Mouse (Mus musculus) naive thymus-derived CD4-positive, alpha-beta T cell, adult 2 months (primary cell): Measurements from ENCODE around the gene Drg2.

ENCODE experiments used
- DNase-seq: peaks from one replicate; pipeline ENCODE4 v3.0.0-alpha.2; 2011; ENCODE audit warnings: low read depth

The Drg2 gene

DNA sequence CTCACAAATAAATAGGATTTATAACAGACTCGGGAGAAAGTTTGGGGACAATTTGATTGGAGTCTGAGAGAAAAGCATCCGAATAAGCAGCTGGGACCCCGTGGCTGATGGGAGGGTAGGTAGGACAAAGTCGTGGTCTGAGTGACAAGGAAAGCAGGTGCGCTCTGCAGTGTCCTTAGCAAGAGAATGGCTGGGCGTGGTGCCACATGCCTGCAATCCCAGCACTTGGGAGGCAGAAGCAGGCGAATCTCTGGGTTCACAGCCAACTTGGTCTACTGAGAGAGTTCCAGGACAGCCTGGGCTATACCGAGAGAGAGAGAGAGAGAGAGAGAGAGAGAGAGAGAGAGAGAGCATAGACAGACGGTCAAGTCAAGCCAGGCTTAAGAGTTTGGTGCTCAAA lies 16.4 kb downstream of the Drg2 start:
- DNase-seq = no peak

DNA sequence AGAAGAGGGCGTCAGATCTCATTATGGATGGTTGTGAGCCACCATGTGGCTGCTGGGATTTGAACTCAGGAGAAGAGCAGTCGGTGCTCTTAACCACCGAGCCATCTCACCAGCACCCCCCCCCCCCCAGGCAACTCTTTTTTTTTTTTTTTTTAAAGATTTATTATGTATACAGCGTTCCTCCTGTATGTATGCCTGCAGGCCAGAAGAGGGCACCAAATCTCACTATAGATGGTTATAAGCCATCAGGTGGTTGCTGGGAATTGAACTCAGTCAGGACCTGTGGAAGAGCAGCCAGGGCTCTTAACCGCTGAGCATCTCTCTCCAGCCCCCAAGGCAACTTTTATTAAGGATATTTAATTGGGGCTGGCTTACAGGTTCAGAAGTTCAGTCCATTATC lies 20.1 kb downstream of the Drg2 start:
- DNase-seq = no peak

DNA sequence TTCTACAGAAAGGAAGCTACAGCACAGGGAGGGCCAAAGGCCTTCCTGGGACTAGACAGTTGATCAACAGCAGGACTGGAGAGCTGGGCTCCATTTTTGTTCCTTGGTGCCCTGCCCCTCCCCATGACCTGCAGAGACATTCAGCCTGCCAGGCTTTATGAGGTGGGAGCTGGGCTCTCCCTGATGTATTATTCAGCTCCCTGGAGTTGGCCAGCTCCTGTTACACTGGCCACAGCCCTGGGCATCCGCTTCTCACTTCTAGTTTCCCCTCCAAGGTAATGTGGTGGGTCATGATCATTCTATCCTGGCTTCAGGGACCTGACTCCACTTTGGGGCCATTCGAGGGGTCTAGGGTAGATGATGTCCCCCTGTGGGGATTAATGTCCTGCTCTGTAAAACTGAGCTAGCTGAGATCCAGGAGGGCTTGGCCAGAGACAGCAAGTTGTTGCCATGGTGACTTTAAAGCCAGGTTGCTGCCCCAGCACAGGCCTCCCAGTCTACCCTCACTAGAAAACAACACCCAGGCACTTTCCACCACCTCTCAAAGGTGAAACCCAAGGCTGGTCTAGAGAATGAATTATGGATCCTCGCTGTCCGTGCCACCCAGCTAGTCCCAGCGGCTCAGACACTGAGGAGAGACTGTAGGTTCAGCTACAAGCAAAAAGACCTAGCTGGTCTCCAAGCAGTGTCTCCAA lies 21.4 kb downstream of the Drg2 start:
- no peak for DNase-seq

DNA sequence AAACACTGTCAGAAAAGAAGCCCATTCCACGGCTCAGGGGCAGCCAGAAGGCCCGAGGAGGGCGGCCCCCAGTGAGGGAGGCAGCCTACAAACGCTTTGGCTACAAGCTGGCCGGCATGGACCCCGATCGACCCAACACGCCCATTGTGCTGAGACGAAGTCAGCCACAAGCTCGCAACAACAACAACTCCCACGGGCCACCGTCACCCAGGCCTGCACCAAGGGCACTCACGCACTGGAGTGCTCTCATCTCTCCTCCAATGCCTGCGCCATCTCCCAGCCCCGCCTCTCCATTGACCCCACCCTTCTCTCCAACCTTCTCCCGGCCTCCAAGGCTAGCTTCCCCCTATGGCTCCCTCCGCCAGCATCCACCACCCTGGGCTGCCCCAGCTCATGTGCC lies 23.7 kb downstream of the Drg2 start:
- DNase-seq = no peak

DNA sequence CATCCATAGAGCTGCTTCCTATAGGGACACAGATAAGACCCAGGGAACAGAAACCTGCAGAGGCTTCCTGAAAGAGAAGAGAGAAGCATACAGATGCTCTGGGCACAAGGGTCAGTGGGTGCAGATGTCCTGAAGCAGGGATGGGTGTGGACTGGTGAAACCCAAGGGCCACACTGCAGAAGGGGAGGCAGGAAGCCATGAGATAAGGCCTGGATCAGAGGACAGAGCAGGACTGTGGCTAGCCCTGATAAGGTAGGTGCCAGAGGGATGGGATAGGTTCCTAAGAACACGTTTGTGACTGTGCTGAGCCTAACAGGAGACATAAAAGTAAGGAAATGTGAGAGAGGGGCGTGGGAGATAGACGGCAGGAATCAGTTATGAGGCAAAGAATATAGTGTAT lies 31.9 kb downstream of the Drg2 start:
- no peak for DNase-seq

DNA sequence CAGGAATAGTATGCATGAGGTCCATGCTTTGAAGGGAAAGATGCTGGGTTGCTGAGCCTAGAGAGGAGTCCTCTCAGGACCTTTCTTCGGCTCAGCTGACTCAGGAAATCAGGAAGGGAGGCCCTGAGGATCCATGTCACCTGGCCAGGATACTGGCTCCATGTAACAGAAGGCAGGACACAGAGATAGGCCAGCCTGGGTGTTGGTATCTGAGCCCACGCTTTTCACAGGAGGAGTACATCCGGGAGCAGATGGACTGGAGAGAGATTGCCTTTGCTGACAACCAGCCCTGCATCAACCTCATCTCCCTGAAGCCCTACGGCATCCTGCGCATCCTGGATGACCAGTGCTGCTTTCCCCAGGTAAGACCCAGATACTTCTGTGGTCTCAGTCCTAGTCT lies 38.3 kb downstream of the Drg2 start:
- DNase-seq = no peak

DNA sequence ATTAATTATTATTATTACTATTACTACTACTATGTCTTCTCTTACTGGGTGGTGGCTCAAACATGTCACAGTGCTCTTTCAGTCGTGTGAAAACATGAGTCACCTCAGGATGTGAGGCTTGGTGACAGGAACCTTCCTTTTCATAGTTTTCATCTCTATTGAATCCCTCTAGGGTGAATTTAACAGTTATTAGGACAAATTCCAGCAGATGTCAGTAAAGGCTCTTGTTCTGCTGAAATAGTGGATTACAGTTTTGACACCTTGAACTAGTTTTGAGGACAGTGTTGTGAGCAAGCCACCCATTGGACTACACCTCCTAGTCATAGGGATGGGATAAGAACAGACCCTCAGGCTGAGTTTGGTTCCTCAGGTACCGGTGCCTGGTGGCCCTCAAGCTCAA lies 41.3 kb downstream of the Drg2 start:
- no peak for DNase-seq

DNA sequence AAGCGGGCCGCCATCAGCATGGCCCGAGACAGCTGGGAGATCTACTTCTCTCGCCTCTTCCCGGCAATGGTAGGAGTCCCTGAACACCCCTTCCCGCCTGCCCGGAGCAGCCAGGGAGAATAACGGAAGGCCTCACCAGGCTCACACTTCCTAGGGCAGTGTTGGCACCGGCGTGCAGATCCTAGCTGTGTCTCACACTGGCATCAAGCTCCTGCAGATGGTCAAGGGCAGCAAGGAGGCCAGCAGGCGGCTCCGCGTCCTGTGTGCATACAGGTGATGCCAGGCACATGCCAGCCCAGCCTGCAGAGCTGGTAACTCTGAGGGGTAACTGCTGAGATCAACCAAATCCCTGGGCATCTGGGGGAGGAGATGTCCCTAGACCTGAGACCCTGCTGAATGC lies 52.9 kb downstream of the Drg2 start:
- DNase-seq = no peak

DNA sequence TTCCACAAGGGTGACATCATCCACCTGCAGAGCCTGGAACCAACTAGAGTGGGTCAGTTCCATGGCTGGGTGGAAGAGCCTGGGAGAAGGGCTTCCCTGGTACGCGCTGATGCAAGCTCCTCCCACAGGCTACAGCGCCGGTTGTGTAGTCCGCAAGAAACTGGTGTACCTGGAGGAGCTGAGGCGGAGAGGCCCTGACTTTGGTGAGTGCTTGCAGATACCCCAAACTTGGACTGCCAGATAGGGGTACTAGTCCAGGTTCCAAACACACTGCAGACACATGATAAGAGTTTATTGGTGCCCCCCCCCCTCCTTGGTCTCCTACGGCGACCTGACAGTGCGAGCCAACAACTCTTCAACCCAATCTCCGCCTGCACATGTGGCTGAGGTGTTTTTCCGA lies 54.6 kb downstream of the Drg2 start:
- DNase-seq = no peak

DNA sequence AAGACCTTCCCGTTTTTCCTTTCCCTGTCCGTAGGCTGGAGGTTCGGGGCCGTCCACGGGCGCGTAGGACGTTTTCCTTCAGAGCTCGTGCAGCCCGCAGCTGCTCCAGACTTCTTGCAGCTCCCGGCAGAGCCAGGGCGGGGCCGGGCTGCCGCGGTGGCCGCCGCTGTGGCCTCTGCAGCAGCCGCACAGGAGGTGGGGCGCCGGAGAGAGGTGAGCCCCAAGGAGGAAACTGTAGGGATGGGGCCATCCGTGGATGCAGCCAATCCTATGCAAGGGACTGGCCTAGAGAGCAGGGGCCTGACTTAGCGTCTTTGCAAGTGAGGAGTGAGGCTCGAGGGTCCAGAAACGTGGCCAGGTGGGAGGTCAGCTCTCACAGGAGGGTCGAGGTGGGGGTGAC lies 55.1 kb downstream of the Drg2 start:
- DNase-seq = no peak

DNA sequence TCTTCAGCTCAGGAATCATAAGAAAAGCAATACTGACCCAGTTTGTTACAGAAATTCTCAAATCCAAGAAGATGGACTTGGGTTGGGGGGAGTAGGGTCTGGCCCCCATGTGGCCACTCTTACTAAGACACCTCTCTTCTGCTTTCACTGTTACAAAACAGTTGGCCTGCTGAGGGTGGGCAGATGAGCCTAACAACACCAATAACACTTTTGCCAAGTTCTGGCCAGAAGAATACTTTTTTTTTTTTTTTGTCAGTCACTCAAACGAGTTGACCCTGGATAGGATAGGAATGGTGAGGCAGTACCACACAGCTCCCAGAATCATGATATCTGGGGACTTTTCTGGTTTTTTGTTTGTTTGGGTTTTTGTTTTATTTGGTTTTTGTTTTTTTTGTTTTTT lies 57.5 kb downstream of the Drg2 start:
- DNase-seq = no peak

DNA sequence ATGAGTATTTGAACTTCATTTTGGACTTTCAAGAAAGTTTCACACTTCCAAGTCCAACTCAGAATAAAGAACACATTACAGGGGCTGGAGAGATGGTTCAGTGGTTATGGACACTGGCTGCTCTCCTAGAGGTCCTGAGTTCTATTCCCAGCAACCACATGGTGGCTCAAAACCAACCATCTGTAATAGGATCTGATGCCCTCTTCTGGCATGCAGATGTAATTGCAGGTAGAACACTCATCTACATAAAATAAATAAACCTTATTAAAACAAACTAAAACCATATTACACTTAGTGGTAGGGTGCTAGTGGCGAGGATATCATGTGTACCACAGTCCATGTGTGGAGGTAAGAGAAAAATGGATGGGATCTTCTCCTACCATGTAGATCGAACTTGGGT lies 58.1 kb downstream of the Drg2 start:
- peak; percentile 10 for DNase-seq

DNA sequence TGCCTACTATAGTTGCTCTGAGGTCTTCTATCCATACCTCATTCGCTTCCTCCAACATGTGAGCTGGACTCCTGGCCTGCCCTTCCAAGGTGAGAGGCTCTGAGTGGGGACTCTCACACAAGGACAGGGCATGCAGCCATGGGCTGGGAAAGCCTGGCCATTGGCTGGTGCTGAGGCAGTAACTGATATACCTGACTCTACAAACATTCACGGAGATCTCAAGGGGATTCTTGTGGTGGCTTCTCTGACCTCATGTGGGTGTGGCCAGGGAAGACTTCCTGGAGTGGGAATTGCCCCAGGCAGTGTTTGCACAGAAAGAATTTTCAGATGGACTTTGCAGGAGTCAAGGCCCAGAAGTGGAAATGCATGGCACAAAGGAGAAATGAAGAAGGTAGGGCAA lies 60.5 kb downstream of the Drg2 start:
- no peak for DNase-seq

DNA sequence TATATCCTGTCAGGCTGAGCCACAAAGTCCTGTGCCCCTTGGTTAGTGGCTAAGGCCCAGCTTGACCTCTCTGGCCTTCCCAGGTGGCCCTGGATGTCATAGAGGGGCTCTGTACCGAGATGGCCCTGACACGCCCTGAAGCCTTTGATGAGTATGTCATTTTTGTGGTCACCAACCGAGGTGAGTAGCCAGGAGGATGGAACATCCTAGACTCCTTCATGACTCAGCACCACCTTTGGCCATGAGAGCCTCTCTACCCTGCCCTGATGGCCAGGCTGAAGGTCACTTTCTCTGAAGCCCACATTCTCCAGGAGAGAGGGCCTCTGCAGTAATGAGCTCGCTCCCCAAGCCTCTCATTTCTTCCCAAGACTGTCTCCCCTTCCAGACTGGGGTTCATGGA lies 63.9 kb downstream of the Drg2 start:
- no peak for DNase-seq
